Mouse (Mus musculus) intestine, embryonic 16.5 days (tissue): ENCODE data around the gene Mbd3l2. TPM values are rescaled to one million over a fixed set of nuclear protein-coding genes. Genes with fewer than 3 reads are reported as not detected.

Source experiments
- ATAC-seq: fragments of 200-750 bp; cut with Nextera tagmentation; 2 replicates; pipeline ENCODE4 v1.8.0; 2017; ENCODE audit warnings: moderate TSS enrichment, moderate library complexity
- H3K27ac ChIP-seq: fragments of 300-500 bp; sonication (generic); 2 replicates; pipeline ENCODE4 v1.5.1; 2014; ENCODE audit warnings: mild to moderate bottlenecking, low read length
- H3K27me3 ChIP-seq: fragments of 300-500 bp; sonication (generic); replicated peaks from 2 replicates; pipeline ENCODE4 v1.6.1; 2014; ENCODE audit warnings: low read length, control low read depth, mixed read lengths; ENCODE audit not compliant: control insufficient read depth, insufficient read depth
- H3K36me3 ChIP-seq: fragments of 300-500 bp; sonication (generic); 2 replicates; pipeline ENCODE4 v1.6.1; 2014; ENCODE audit warnings: low read length, control low read depth; ENCODE audit not compliant: control insufficient read depth, insufficient read depth
- H3K4me1 ChIP-seq: fragments of 300-500 bp; sonication (generic); 2 replicates; pipeline ENCODE4 v1.6.1; 2014; ENCODE audit warnings: low read length, control low read depth, mixed read lengths; ENCODE audit not compliant: control insufficient read depth, insufficient read depth
- H3K4me2 ChIP-seq: fragments of 300-500 bp; sonication (generic); 2 replicates; pipeline ENCODE4 v1.6.1; 2014; ENCODE audit warnings: low read depth, low read length, control low read depth
- H3K4me3 ChIP-seq: fragments of 300-500 bp; sonication (generic); 2 replicates; pipeline ENCODE4 v1.5.1; 2014; ENCODE audit warnings: mild to moderate bottlenecking, low read length
- H3K9ac ChIP-seq: fragments of 300-500 bp; sonication (generic); 2 replicates; pipeline ENCODE4 v1.6.1; 2014; ENCODE audit warnings: low read depth, low read length
- H3K9me3 ChIP-seq: fragments of 300-500 bp; sonication (generic); 2 replicates; pipeline ENCODE4 v1.6.1; 2016; ENCODE audit warnings: low read length, control low read depth; ENCODE audit not compliant: control insufficient read depth
- WGBS: fragments of 180-500 bp; shearing (Covaris S2); extraction: QIAGEN DNeasy Blood & Tissue Kit; methylation state at CpG from one replicate; pipeline ENCODE4 v1.1.7; 2014; 5-methylcytosine and 5-hydroxymethylcytosine counted together
- microRNA-seq: library from miRNA; unstranded; fragments of <30 nt; microRNA quantifications from one replicate; pipeline ENCODE4, GENCODE M21; 2016
- polyA plus RNA-seq: library from polyadenylated mRNA; unstranded; fragments of >200 nt; fragmentation: Nextera tagmentation; extraction: Ambion mirVana; gene quantifications from 2 replicates; pipeline ENCODE4 v1.2.1, GENCODE M21; 2015

Mbd3l2 gene
- polyA plus RNA-seq, 1 experiment from 2014 or later = not detected

- Histone ChIP-seq H3K36me3 (no peaks in the 10 kb centered on the region), H3K9me3 (no peaks in the 10 kb centered on the region), H3K4me1 (peaks cover 5% of the 10 kb centered on the region; the same call in 1 of the 2 replicates), H3K9ac (peak overlapping the region; percentile 63), H3K27me3 (no peaks in the 10 kb centered on the region), H3K27ac (peak overlapping the region; percentile 67), H3K4me2 (peak overlapping the region; percentile 74), H3K4me3 (peak overlapping the region; percentile 59)
- WGBS = 3% methylated on average over 39 of the region's 39 CpGs
- peak; percentile 99 for ATAC-seq
These were observed 43.1 kb downstream of the Mbd3l2 start for GRCm38 (mm10) chr9:18473324-18474128.

GRCm38 (mm10) chr9:18478168-18478567, 47.7 kb downstream of the Mbd3l2 start, which contains the start of the genes Zfp558 and Mbd3l1:
Gene Zfp558 (minus strand): TSS chr9:18478268.
Gene Mbd3l1 (plus strand): TSS chr9:18478359.
- Histone ChIP-seq H3K9ac (no peak within 1 kb of the TSS), H3K27ac (no peak within 1 kb of the TSS), H3K9me3 (no peaks in the 10 kb centered on the region), H3K4me2 (no peak within 1 kb of the TSS), H3K4me3 (no peak within 1 kb of the TSS), H3K27me3 (no peaks in the 10 kb centered on the region), H3K36me3 (no peaks in the 10 kb centered on the region), H3K4me1 (no peaks in the 10 kb centered on the region; the same call in 1 of the 2 replicates)
- 82% methylated on average over 3 of the region's 3 CpGs for WGBS
- ATAC-seq = no peak

Small RNA genes lying within 50 kb of the gene (microRNA-seq; reads per million reads assigned to microRNA genes)
- not detected for gene Gm22854

Other genes starting within 250 kb of the Mbd3l2 start
- 82.4 and 84.9 TPM in 2 replicates for gene Chordc1, start 138.5 kb upstream of the Mbd3l2 start, polyA plus RNA-seq
- gene Naalad2, start 27.7 kb upstream of the Mbd3l2 start, polyA plus RNA-seq = 3.6 and 4.6 TPM in 2 replicates
- gene Ubtfl1, start 26.2 kb upstream of the Mbd3l2 start, polyA plus RNA-seq = not detected in 2 replicates
- 3.4 TPM in 2 replicates for gene Zfp558, start 47.6 kb downstream of the Mbd3l2 start, polyA plus RNA-seq
- gene Mbd3l1, start 47.7 kb downstream of the Mbd3l2 start, polyA plus RNA-seq = not detected in 2 replicates
- gene Muc16, start 243.9 kb downstream of the Mbd3l2 start, polyA plus RNA-seq = 2.1 and 2.6 TPM in 2 replicates